Mouse (Mus musculus): Measurements from ENCODE around the gene Phf21b. TPM values are rescaled to one million over a fixed set of nuclear protein-coding genes. Genes with fewer than 3 reads are reported as not detected.

Gene Phf21b
- total and polyA plus RNA-seq, 3 experiments, result 1.3 to 5.3 (median 2.2) TPM

GRCm38 (mm10) chr15:84891658-84892057 lies 35.8 kb upstream of the Phf21b start:
- peak; percentile 60 for DNase-seq (ENCODE audit: extremely low read depth)
- in situ Hi-C loops (cut with MboI; ENCODE audit: low pct_ligation_motif_present, low pct_unique_long_range_greater_than_20kb, low sequenced_read_pairs), result loop anchor here (5.0 kb wide), 1 partner anchor 109 kb away; no protein-coding TSS in a partner anchor
- dilution Hi-C loops (cut with MboI; ENCODE audit: extremely low pct_ligation_motif_present, extremely low pct_unique_long_range_greater_than_20kb, low sequenced_read_pairs), result no loop called here

GRCm38 (mm10) chr15:84891246-84891645 lies 35.4 kb upstream of the Phf21b start:
- Histone ChIP-seq H3K4me3 (replicated peaks in 1 of 3; ENCODE audit: low read depth in 2 of 3, low read length in 2 of 3, poor library complexity in 1 of 3) (no peak overlapping the region), H3K36me3 (replicated peaks in 1 of 2; ENCODE audit: control insufficient read depth in 1 of 2, insufficient read depth in 1 of 2, low read length in 1 of 2) (no peaks in the 10 kb centered on the region), H3K9ac (ENCODE audit: insufficient read depth, low read depth) (no peak overlapping the region), H3K9me3 (replicated peaks; ENCODE audit: low read length) (peaks cover 4% of the 10 kb centered on the region), H3K4me1 (ENCODE audit: control insufficient read depth in 1 of 2, insufficient read depth in 2 of 2) (no peaks in the 10 kb centered on the region), H3K79me2 (replicated peaks; ENCODE audit: control insufficient read depth, extremely low read depth, insufficient read depth, poor library complexity, severe bottlenecking) (no peaks in the 10 kb centered on the region), H3K27ac (ENCODE audit: insufficient read depth, low read depth) (no peak overlapping the region), H3K4me2 (ENCODE audit: insufficient read depth, low read depth, poor library complexity, severe bottlenecking) (no peak overlapping the region), H3K27me3 (replicated peaks) (no peaks in the 10 kb centered on the region)
- in situ Hi-C loops (cut with MboI; ENCODE audit: low pct_ligation_motif_present, low pct_unique_long_range_greater_than_20kb, low sequenced_read_pairs), result loop anchor here (5.0 kb wide), 1 partner anchor 109 kb away; no protein-coding TSS in a partner anchor
- no peak for DNase-seq (ENCODE audit: extremely low read depth)
- dilution Hi-C loops (cut with MboI; ENCODE audit: extremely low pct_ligation_motif_present, extremely low pct_unique_long_range_greater_than_20kb, low sequenced_read_pairs), result no loop called here
- TF ChIP-seq JUND (conservative IDR thresholded peaks at IDR 0.05; ENCODE audit: low read depth, low read length) (no peak), TBP (conservative IDR thresholded peaks at IDR 0.05; ENCODE audit: low read depth, low read length) (no peak), MAZ (IDR thresholded peaks at IDR 0.05; ENCODE audit: low read depth, low read length) (no peak), NELFE (IDR thresholded peaks at IDR 0.05; ENCODE audit: low read depth, low read length) (no peak), IRF4 (IDR thresholded peaks at IDR 0.05; ENCODE audit: low read depth, low read length) (no peak), CHD1 (IDR thresholded peaks at IDR 0.05; ENCODE audit: low read depth, low read length) (no peak), SIN3A (IDR thresholded peaks at IDR 0.05; ENCODE audit: low read length) (no peak), RCOR1 (conservative IDR thresholded peaks at IDR 0.05; ENCODE audit: low read depth, low read length) (no peak), ZC3H11A (IDR thresholded peaks at IDR 0.05; ENCODE audit: low read depth, low read length) (no peak), POLR2A (IDR thresholded peaks at IDR 0.05; ENCODE audit: low read depth, low read length) (no peak), SMC3 (IDR thresholded peaks at IDR 0.05; ENCODE audit: low read depth, low read length) (no peak), ZNF384 (IDR thresholded peaks at IDR 0.05; ENCODE audit: low read depth, low read length) (no peak), MAFK (IDR thresholded peaks at IDR 0.05; ENCODE audit: insufficient replicate concordance, low read length) (no peak), JUN (IDR thresholded peaks at IDR 0.05; ENCODE audit: insufficient read depth, low read depth, low read length) (no peak), ETS1 (conservative IDR thresholded peaks at IDR 0.05; ENCODE audit: low read depth, low read length) (no peak), KAT2A (IDR thresholded peaks at IDR 0.05; ENCODE audit: insufficient replicate concordance, low read length) (no peak), EP300 (IDR thresholded peaks at IDR 0.05; ENCODE audit: low read length) (no peak), USF1 (IDR thresholded peaks at IDR 0.05; ENCODE audit: low read depth, low read length) (no peak), CHD2 (IDR thresholded peaks at IDR 0.05; ENCODE audit: low read length) (no peak), USF2 (conservative IDR thresholded peaks at IDR 0.05; ENCODE audit: low read depth, low read length) (no peak)

More at GRCm38 (mm10) chr15:84891658-84892057, 35.8 kb upstream of the Phf21b start:
- Histone ChIP-seq H3K9me3 (replicated peaks; ENCODE audit: low read length) (peaks cover 4% of the 10 kb centered on the region), H3K4me3 (replicated peaks in 1 of 3; ENCODE audit: low read depth in 2 of 3, low read length in 2 of 3, poor library complexity in 1 of 3) (no peak overlapping the region), H3K27me3 (replicated peaks) (no peaks in the 10 kb centered on the region), H3K79me2 (replicated peaks; ENCODE audit: control insufficient read depth, extremely low read depth, insufficient read depth, poor library complexity, severe bottlenecking) (no peaks in the 10 kb centered on the region), H3K4me2 (ENCODE audit: insufficient read depth, low read depth, poor library complexity, severe bottlenecking) (no peak overlapping the region), H3K4me1 (ENCODE audit: control insufficient read depth in 1 of 2, insufficient read depth in 2 of 2) (peaks cover 0 to 3% of the 10 kb centered on the region in 2 experiments; a peak in 2 of 4 replicates), H3K36me3 (replicated peaks in 1 of 2; ENCODE audit: control insufficient read depth in 1 of 2, insufficient read depth in 1 of 2, low read length in 1 of 2) (no peaks in the 10 kb centered on the region), H3K9ac (ENCODE audit: insufficient read depth, low read depth) (no peak overlapping the region), H3K27ac (ENCODE audit: insufficient read depth, low read depth) (no peak overlapping the region)
- no peak for TF ChIP-seq CHD1 (IDR thresholded peaks at IDR 0.05; ENCODE audit: low read depth, low read length)
- TF ChIP-seq USF1 (IDR thresholded peaks at IDR 0.05; ENCODE audit: low read depth, low read length), result no peak
- peak; percentile 70 for TF ChIP-seq RAD21 (IDR thresholded peaks at IDR 0.05; ENCODE audit: low read depth, low read length)
- TF ChIP-seq CTCF (conservative IDR thresholded peaks at IDR 0.05 in 1 of 2, IDR thresholded peaks at IDR 0.05 in 1 of 2; ENCODE audit: low read depth in 2 of 2, low read length in 2 of 2), result peak; percentile 27 to 88
- TF ChIP-seq E2F4 (IDR thresholded peaks at IDR 0.05; ENCODE audit: insufficient replicate concordance, low read depth, low read length), result no peak
- TF ChIP-seq CHD2 (IDR thresholded peaks at IDR 0.05; ENCODE audit: low read length), result no peak
- TF ChIP-seq MAFK (IDR thresholded peaks at IDR 0.05; ENCODE audit: insufficient replicate concordance, low read length), result no peak
- no peak for TF ChIP-seq ELF1 (IDR thresholded peaks at IDR 0.05; ENCODE audit: low read depth, low read length)
- TF ChIP-seq SMC3 (IDR thresholded peaks at IDR 0.05; ENCODE audit: low read depth, low read length), result peak; percentile 86
- no peak for TF ChIP-seq RCOR1 (conservative IDR thresholded peaks at IDR 0.05; ENCODE audit: low read depth, low read length)
- no peak for TF ChIP-seq EP300 (IDR thresholded peaks at IDR 0.05; ENCODE audit: low read length)
- TF ChIP-seq MYC (IDR thresholded peaks at IDR 0.05; ENCODE audit: low read depth, low read length), result no peak
- no peak for TF ChIP-seq JUN (IDR thresholded peaks at IDR 0.05; ENCODE audit: insufficient read depth, low read depth, low read length)
